Mouse (Mus musculus): ENCODE data around the gene Selplg. TPM values are rescaled to one million over a fixed set of nuclear protein-coding genes. Genes with fewer than 3 reads are reported as not detected.
A peak's percentile ranks its signal among the peaks of the same experiment; 100 is the strongest.

The Selplg gene
- total RNA-seq, 2 experiments from 2014 or later: 312 to 733 TPM

- no peak for ATAC-seq (ENCODE audit: poor library complexity, severe bottlenecking)
These were observed 22.7 kb upstream of the Selplg start for GRCm38 (mm10) chr5:113855117-113855516.

GRCm38 (mm10) chr5:113854494-113854893 lies 22.1 kb upstream of the Selplg start:
- peak; percentile 88 for ATAC-seq (ENCODE audit: poor library complexity, severe bottlenecking)

- no peak for ATAC-seq (ENCODE audit: poor library complexity, severe bottlenecking)
These were observed 21.1 kb upstream of the Selplg start for GRCm38 (mm10) chr5:113853541-113853940.

GRCm38 (mm10) chr5:113852463-113852862 lies 20.0 kb upstream of the Selplg start:
- no peak for ATAC-seq (ENCODE audit: poor library complexity, severe bottlenecking)

- no peak for ATAC-seq (ENCODE audit: poor library complexity, severe bottlenecking)
These were observed 18.3 kb upstream of the Selplg start for GRCm38 (mm10) chr5:113850680-113851230.

GRCm38 (mm10) chr5:113847636-113848035 lies 15.2 kb upstream of the Selplg start:
- ATAC-seq (ENCODE audit: poor library complexity, severe bottlenecking): no peak

- no peak for ATAC-seq (ENCODE audit: poor library complexity, severe bottlenecking)
These were observed 14.2 kb upstream of the Selplg start for GRCm38 (mm10) chr5:113846656-113847055.

GRCm38 (mm10) chr5:113845627-113846026 lies 13.2 kb upstream of the Selplg start:
- ATAC-seq (ENCODE audit: poor library complexity, severe bottlenecking): no peak

GRCm38 (mm10) chr5:113844721-113845120 lies 12.3 kb upstream of the Selplg start:
- peak; percentile 46 for ATAC-seq (ENCODE audit: poor library complexity, severe bottlenecking)

- ATAC-seq (ENCODE audit: poor library complexity, severe bottlenecking): no peak
These were observed 11.7 kb upstream of the Selplg start for GRCm38 (mm10) chr5:113844106-113844505.

- no peak for ATAC-seq (ENCODE audit: poor library complexity, severe bottlenecking)
These were observed 10.5 kb upstream of the Selplg start for GRCm38 (mm10) chr5:113842906-113843305.

- peak; percentile 24 for ATAC-seq (ENCODE audit: poor library complexity, severe bottlenecking)
These were observed 9.8 kb upstream of the Selplg start for GRCm38 (mm10) chr5:113842244-113842643.

GRCm38 (mm10) chr5:113841243-113842225 lies 9.1 kb upstream of the Selplg start:
- peak; percentile 80 for ATAC-seq (ENCODE audit: poor library complexity, severe bottlenecking)

- peak; percentile 37 for ATAC-seq (ENCODE audit: poor library complexity, severe bottlenecking)
These were observed 8.0 kb upstream of the Selplg start for GRCm38 (mm10) chr5:113840443-113840842.

GRCm38 (mm10) chr5:113836961-113837360 lies 4.5 kb upstream of the Selplg start:
- ATAC-seq (ENCODE audit: poor library complexity, severe bottlenecking): peak; percentile 39

GRCm38 (mm10) chr5:113833316-113833947 lies 988 bp upstream of the Selplg start:
- no peak for ATAC-seq (ENCODE audit: poor library complexity, severe bottlenecking)

GRCm38 (mm10) chr5:113831741-113832140 lies 703 bp downstream of the Selplg start:
- no peak for ATAC-seq (ENCODE audit: poor library complexity, severe bottlenecking)

- no peak for ATAC-seq (ENCODE audit: poor library complexity, severe bottlenecking)
These were observed 1.6 kb downstream of the Selplg start for GRCm38 (mm10) chr5:113830796-113831195.

- peak; percentile 66 for ATAC-seq (ENCODE audit: poor library complexity, severe bottlenecking)
These were observed 2.2 kb downstream of the Selplg start for GRCm38 (mm10) chr5:113830292-113830643.

GRCm38 (mm10) chr5:113829566-113830291 lies 2.7 kb downstream of the Selplg start:
- ATAC-seq (ENCODE audit: poor library complexity, severe bottlenecking): 0 out of 2 replicates have a peak, but pooled peaks have one; percentile 1

- peak; percentile 33 for ATAC-seq (ENCODE audit: poor library complexity, severe bottlenecking)
These were observed 4.0 kb downstream of the Selplg start for GRCm38 (mm10) chr5:113828481-113828880.
